Mouse (Mus musculus) lung, embryonic 16.5 days (tissue): ENCODE measurements at regions not wholly inside any gene's neighbourhood (a gene's known extent, or its start where the extent isn't known, plus 50 kb on each side); places are given as distances from the start of the nearest gene placed in this dataset.

ENCODE experiments used
- ATAC-seq: fragments of 200-750 bp; cut with Nextera tagmentation; 2 replicates; pipeline ENCODE4 v1.8.0; 2017; ENCODE audit warnings: low read depth, mild to moderate bottlenecking, moderate library complexity
- H3K27ac ChIP-seq: fragments of 300-500 bp; sonication (generic); 2 replicates; pipeline ENCODE4 v1.5.1; 2014; ENCODE audit warnings: mild to moderate bottlenecking, control low read depth, low read length
- H3K27me3 ChIP-seq: fragments of 300-500 bp; sonication (generic); 2 replicates; pipeline ENCODE4 v1.6.1; 2014; ENCODE audit warnings: low read depth, low read length, mixed read lengths; ENCODE audit not compliant: control insufficient read depth, insufficient read depth
- H3K36me3 ChIP-seq: fragments of 300-500 bp; sonication (generic); 2 replicates; pipeline ENCODE4 v1.6.1; 2014; ENCODE audit warnings: low read length; ENCODE audit not compliant: control insufficient read depth, insufficient read depth
- H3K4me1 ChIP-seq: fragments of 300-500 bp; sonication (generic); replicated peaks from 2 replicates; pipeline ENCODE4 v1.6.1; 2014; ENCODE audit warnings: low read length, mixed read lengths; ENCODE audit not compliant: control insufficient read depth, insufficient read depth
- H3K4me2 ChIP-seq: fragments of 300-500 bp; sonication (generic); 2 replicates; pipeline ENCODE4 v1.6.1; 2014; ENCODE audit warnings: low read depth, low read length, control low read depth
- H3K4me3 ChIP-seq: fragments of 300-500 bp; sonication (generic); 2 replicates; pipeline ENCODE4 v1.5.1; 2014; ENCODE audit warnings: mild to moderate bottlenecking, low read length, control low read depth
- H3K9ac ChIP-seq: fragments of 300-500 bp; sonication (generic); 2 replicates; pipeline ENCODE4 v1.6.1; 2014; ENCODE audit warnings: low read length, control low read depth
- H3K9me3 ChIP-seq: fragments of 300-500 bp; sonication (generic); 2 replicates; pipeline ENCODE4 v1.6.1; 2016; ENCODE audit warnings: low read length; ENCODE audit not compliant: control insufficient read depth
- WGBS: fragments of 180-500 bp; shearing (Covaris S2); extraction: QIAGEN DNeasy Blood & Tissue Kit; methylation state at CpG from one replicate; pipeline ENCODE4 v1.1.7; 2014; 5-methylcytosine and 5-hydroxymethylcytosine counted together

DNA sequence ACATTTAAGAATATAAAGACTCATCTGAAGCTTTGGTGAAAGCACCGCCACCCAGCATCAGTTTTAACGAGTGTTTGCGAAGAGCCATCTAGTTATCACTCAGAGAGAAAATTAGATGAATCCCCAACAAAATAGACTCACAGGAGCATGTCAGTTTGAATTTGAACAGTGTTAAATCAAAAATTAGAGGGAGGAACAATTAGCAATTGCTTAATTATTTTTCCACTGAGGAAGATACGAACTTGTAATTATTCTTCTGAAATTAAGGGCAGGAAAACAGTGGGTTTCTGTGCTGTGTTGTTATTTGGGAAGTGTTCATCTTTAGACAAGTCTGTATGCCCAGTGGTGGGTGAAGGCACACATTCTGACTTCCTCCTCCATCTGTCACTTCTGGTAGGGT lies 523.0 kb downstream of the Plekhb2 start:
- WGBS, result 89% methylated on average over 4 of the region's 4 CpGs
- Histone ChIP-seq H3K27me3 (no peaks in the 10 kb centered on the region), H3K4me1 (no peaks in the 10 kb centered on the region), H3K27ac (no peak overlapping the region), H3K9me3 (no peaks in the 10 kb centered on the region), H3K36me3 (no peaks in the 10 kb centered on the region), H3K9ac (no peak overlapping the region), H3K4me3 (no peak overlapping the region), H3K4me2 (no peak overlapping the region)
- ATAC-seq, result no peak

DNA sequence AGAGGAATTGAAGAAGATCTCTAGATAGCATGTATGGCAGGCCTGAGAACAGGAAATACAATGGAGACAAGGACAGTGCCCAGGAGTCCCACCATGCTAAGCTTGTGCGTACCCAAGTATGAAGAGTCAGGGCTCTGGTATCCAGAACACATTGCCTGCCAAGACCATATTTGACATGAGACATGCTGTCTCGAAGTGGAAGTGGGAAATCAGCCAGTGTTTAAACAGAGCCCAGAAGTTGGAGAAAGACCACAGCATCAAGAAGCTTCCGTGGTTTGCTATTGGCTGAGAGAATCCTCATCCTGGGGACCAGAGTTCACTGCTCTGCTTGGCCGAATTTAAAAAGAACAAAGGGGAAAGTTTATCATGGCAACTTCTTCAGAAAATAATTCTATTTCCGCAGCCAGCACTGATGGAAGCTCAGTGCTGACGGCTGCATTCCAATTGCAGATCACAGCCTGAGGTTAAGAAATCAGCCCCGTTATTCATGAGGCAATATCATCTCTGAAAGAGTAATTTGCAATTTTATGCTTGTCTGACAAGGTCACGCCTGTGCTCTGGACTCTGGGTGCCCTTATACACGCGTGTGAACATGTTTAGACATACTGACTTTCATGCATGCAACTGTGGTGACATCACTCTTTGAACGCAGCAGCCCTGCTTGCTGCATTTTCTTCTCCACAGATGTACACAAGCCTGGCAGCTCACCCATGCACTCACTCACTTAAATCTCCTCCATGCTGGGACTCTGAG lies 531.0 kb downstream of the Plekhb2 start:
- Histone ChIP-seq H3K9ac (no peak overlapping the region), H3K4me1 (0 out of 2 replicates have a peak, but pooled peaks cover 2% of the 10 kb centered on the region), H3K27ac (no peak overlapping the region), H3K4me3 (no peak overlapping the region), H3K27me3 (no peaks in the 10 kb centered on the region), H3K4me2 (no peak overlapping the region), H3K9me3 (no peaks in the 10 kb centered on the region), H3K36me3 (no peaks in the 10 kb centered on the region)
- WGBS, result 52% methylated on average over 11 of the region's 11 CpGs
- ATAC-seq, result peak; percentile 84

DNA sequence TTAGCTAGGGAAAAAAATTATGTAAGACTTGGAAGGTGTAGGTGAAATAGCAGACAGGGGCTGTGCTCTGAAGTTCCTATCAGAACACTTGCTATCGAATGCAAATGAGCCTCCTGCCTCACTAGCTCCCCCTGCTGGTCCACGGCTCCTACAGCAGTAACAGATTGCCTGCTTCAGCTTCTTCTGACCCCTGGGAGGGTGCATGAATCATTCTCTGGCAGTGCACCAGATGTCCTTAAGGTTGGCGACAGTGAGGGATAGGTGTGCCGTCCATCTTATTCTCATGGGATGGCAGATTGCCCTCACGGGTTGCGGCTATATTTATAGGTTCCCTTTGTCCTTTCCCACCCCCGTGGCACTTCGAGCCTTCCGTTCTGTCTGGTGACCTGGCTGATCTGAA lies 535.7 kb downstream of the Plekhb2 start:
- Histone ChIP-seq H3K27me3 (no peaks in the 10 kb centered on the region), H3K9me3 (no peaks in the 10 kb centered on the region), H3K36me3 (no peaks in the 10 kb centered on the region), H3K4me2 (no peak overlapping the region), H3K27ac (no peak overlapping the region), H3K9ac (no peak overlapping the region), H3K4me3 (no peak overlapping the region), H3K4me1 (0 out of 2 replicates have a peak, but pooled peaks cover 2% of the 10 kb centered on the region)
- 0 out of 2 replicates have a peak, but pooled peaks have one; percentile 23 for ATAC-seq
- 26% methylated on average over 9 of the region's 9 CpGs for WGBS

DNA sequence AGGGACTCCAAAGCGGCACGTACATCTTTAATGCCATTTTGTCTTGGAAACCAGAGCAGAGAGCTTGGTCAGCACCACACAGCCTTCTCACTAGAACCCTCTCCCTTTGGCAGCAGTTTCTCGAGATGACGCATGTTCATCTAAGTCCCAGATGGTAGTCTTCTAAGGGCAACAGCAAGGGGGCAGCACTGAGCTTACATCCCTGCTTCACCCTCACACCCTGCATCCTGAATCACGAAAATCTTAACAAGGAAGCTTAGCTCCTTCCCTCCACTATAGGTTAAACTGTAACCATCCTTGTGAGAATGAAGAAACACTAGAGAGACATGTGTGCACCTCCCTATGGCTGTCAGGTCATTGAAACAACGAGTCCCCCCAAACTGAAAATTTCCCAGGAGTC lies 538.4 kb downstream of the Plekhb2 start:
- 24% methylated on average over 6 of the region's 6 CpGs for WGBS

DNA sequence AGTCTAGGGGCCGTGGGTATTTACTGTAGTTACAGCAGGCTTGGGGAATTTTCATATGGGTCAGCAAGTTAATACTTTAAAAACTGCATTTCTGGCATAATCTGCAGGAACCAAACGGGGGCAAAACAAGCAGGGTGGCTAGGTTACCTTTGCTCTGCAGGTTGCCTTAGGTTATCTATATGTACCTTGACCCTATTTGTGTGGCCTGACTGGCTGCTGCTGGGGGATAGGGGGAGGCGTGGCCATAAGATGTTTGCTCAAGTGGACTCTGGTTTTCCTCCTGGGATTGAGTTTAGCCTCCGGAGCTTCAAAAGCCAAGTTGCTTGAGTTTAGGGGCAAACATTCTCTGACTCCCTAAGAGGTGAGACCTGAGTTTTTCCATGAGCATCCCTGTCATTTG lies 540.6 kb downstream of the Plekhb2 start:
- no peak overlapping the region for H3K4me3 ChIP-seq
- no peaks in the 10 kb centered on the region for H3K9me3 ChIP-seq
- H3K9ac ChIP-seq, result no peak overlapping the region
- no peak overlapping the region for H3K4me2 ChIP-seq
- no peaks in the 10 kb centered on the region for H3K4me1 ChIP-seq
- no peaks in the 10 kb centered on the region for H3K36me3 ChIP-seq
- 51% methylated on average over 4 of the region's 4 CpGs for WGBS
- ATAC-seq, result no peak
- no peaks in the 10 kb centered on the region for H3K27me3 ChIP-seq
- no peak overlapping the region for H3K27ac ChIP-seq

More for the DNA sequence above, 538.4 kb downstream of the Plekhb2 start:
- Histone ChIP-seq H3K4me1 (no peaks in the 10 kb centered on the region), H3K36me3 (no peaks in the 10 kb centered on the region), H3K27ac (no peak overlapping the region), H3K4me3 (no peak overlapping the region), H3K9me3 (no peaks in the 10 kb centered on the region), H3K4me2 (no peak overlapping the region), H3K9ac (no peak overlapping the region), H3K27me3 (no peaks in the 10 kb centered on the region)
- no peak for ATAC-seq

DNA sequence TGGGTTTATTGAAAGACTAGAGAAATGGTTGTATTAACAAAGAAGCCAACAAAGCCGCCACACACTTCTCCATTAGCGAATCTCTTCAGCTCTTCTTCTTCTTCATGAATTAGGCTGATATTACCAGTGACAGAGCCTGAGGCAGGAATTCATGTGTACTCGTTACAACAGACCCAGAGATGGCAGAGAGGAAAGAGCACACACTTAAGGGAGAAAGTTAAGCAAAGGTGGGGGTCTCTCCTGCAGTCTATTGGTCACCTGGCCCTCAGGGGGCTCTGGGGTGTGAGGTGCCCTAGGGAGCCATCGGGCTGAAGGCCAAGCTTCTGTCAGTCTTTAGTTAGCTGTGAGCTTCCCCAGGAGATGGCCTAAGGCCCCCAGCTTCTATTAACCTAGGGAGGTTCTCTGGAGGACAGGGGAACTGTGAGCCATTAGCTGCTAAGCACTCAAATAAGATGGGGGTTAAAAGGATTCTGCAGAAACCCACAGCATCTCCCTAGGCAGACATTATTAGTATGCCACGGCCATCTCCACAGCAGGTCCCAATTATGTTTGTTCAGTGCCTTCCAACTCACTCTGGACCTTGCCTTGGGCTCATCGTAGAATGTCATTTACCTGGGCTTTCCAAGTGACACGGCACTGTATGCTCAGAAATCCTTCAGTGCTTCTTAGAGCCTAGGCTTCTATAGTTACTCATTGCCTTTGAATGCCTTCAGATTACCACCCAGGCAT lies 541.2 kb downstream of the Plekhb2 start:
- Histone ChIP-seq H3K4me3 (no peak overlapping the region), H3K9ac (no peak overlapping the region), H3K36me3 (no peaks in the 10 kb centered on the region), H3K27ac (no peak overlapping the region), H3K9me3 (no peaks in the 10 kb centered on the region), H3K27me3 (no peaks in the 10 kb centered on the region), H3K4me2 (no peak overlapping the region), H3K4me1 (no peaks in the 10 kb centered on the region)
- WGBS, result 61% methylated on average over 7 of the region's 7 CpGs
- ATAC-seq, result no peak

DNA sequence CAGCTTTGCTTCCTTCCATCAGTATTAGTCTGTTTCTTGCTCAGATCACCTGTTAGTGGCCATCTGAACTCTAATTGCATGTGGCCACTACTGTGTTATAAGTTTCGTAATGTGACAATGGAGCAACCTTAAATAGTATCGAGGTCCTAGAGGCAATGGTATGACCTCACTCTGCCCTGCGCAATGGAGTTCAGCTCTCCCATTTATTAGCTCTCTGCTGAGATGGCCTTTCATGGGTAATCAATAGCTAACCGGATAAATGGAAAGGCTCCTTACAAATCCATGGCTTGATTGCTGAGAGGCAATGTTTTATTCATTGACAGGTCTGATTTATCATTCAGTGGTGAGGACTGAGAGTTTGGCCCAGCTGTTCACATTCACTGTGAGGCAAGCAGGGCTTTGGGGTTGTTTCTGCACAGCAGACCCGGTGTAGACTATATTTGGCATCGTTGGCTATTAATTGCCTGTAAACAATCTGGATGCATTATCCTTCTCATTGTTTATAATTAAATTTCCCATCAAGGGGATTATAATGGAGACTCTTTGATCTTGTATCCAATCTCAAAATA lies 543.9 kb downstream of the Plekhb2 start:
- Histone ChIP-seq H3K9ac (no peak overlapping the region), H3K27me3 (no peaks in the 10 kb centered on the region), H3K9me3 (no peaks in the 10 kb centered on the region), H3K4me2 (no peak overlapping the region), H3K4me1 (no peaks in the 10 kb centered on the region), H3K36me3 (no peaks in the 10 kb centered on the region), H3K4me3 (no peak overlapping the region), H3K27ac (no peak overlapping the region)
- ATAC-seq, result no peak
- 80% methylated on average over 6 of the region's 6 CpGs for WGBS

DNA sequence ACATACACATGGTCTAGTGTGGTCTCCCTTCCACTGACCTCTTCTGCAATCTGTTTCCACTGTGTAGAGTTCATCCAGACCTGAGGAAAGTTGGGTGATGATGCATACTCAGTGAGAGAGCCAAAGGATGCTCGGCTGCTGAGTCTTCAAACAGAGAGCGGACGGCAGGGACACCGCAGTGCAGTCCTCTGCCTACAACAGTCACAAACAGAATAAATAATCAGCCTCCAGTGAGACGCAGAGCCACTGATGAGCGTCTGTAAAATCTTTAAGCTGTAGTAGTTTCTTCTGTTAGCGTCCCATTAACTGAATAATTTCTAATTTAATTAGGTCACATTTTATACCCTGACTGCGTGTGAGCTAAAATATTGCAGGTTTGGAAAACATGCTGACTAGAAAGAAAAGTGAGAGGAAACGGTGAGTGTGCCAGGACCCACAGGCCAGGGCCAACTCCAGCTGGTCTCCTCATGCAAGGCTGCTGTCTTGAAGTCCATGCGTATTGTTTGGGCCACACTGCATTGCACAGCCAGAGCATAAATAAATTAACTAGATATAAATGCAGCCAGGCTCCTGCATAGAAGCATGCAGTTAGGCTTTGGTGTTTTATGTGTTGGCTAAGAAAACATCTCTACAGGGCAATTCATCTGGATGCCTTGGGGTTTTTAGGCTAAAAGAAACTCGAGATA lies 551.0 kb downstream of the Plekhb2 start:
- H3K4me3 ChIP-seq, result no peak overlapping the region
- no peaks in the 10 kb centered on the region for H3K36me3 ChIP-seq
- H3K27ac ChIP-seq, result no peak overlapping the region
- no peaks in the 10 kb centered on the region for H3K27me3 ChIP-seq
- no peaks in the 10 kb centered on the region for H3K4me1 ChIP-seq
- no peak overlapping the region for H3K4me2 ChIP-seq
- H3K9me3 ChIP-seq, result no peaks in the 10 kb centered on the region
- ATAC-seq, result no peak
- 71% methylated on average over 11 of the region's 11 CpGs for WGBS
- no peak overlapping the region for H3K9ac ChIP-seq

DNA sequence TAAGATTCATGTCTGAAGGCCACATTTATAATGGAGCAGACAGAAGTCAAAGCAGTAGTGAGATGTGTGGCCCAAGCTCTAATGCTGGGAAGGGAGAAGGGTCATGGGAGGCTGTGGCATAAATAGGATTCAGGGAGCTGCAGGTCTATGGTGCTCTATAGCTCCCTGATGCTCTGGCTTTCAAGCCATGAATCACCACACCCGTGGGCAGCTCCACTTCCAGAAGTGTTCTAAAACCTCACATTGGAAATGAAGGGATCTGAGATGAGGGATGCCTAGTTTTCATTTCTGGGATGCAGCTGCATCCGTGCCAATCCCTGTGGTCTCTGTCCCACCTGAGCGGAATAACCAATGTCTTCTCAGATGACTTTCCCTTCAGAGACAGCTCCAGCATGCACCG lies 553.2 kb downstream of the Plekhb2 start:
- Histone ChIP-seq H3K9me3 (no peaks in the 10 kb centered on the region), H3K4me3 (no peak overlapping the region), H3K4me2 (no peak overlapping the region), H3K9ac (no peak overlapping the region), H3K4me1 (no peaks in the 10 kb centered on the region), H3K27ac (no peak overlapping the region), H3K27me3 (no peaks in the 10 kb centered on the region), H3K36me3 (no peaks in the 10 kb centered on the region)
- ATAC-seq, result no peak
- 82% methylated on average over 4 of the region's 4 CpGs for WGBS
